In genomic region chr4:111720662-111721003, GRCm38 (mm10) we compare ENCODE assay signal across 8 mouse cellular contexts. TPM values are rescaled to one million over a fixed set of nuclear protein-coding genes. Genes with fewer than 3 reads are reported as not detected.
DNase-seq lines count a peak whose midpoint lies in the region; ATAC-seq and TF ChIP-seq lines count a peak whose summit lies in the region.

No protein-coding gene starts in this region.

- H3K4me3 ChIP-seq in kidney, postnatal 0 days (replicated peaks; ENCODE audit: low read depth, low read length), result peak overlapping the region; percentile 68
- H3K4me3 ChIP-seq in embryonic facial prominence, embryonic 14.5 days (ENCODE audit: low read depth, low read length), result peak overlapping the region; percentile 90
- H3K4me3 ChIP-seq in limb, embryonic 10.5 days, result peak overlapping the region; percentile 98
- H3K4me3 ChIP-seq in neural tube, embryonic 14.5 days (ENCODE audit: low read depth, low read length), result peak overlapping the region; percentile 73

- no peaks in the 10 kb centered on the region for H3K27me3 ChIP-seq in kidney, postnatal 0 days (ENCODE audit: insufficient read depth, low read length)
- no peaks in the 10 kb centered on the region for H3K27me3 ChIP-seq in embryonic facial prominence, embryonic 14.5 days (replicated peaks; ENCODE audit: control insufficient read depth, insufficient read depth, low read length)
- H3K27me3 ChIP-seq in limb, embryonic 10.5 days (ENCODE audit: low read depth, poor library complexity, severe bottlenecking), result no peaks in the 10 kb centered on the region
- no peaks in the 10 kb centered on the region for H3K27me3 ChIP-seq in neural tube, embryonic 14.5 days (ENCODE audit: control insufficient read depth, insufficient read depth, low read length)

- no peak for DNase-seq in kidney, postnatal 0 days (ENCODE audit: low spot score)
- DNase-seq in kidney, postnatal 25 days, result no peak
- peak; percentile 2 for DNase-seq in embryonic facial prominence, embryonic 14.5 days (ENCODE audit: low spot score)
- DNase-seq in limb, embryonic 10.5 days (ENCODE audit: low spot score), result peak; percentile 36
- no peak for DNase-seq in frontal cortex, postnatal 14 days (ENCODE audit: low spot score in 2 of 2)
- DNase-seq in urinary bladder, adult 2 months (ENCODE audit: low spot score), result no peak
- no peak for DNase-seq in urinary bladder, postnatal 4 days (ENCODE audit: low spot score in 2 of 2)

- no peaks in the 10 kb centered on the region for H3K4me1 ChIP-seq in kidney, postnatal 0 days (replicated peaks; ENCODE audit: insufficient read depth, low read length)
- peaks cover 11% of the 10 kb centered on the region for H3K4me1 ChIP-seq in embryonic facial prominence, embryonic 14.5 days (ENCODE audit: control insufficient read depth, insufficient read depth, low read length)
- H3K4me1 ChIP-seq in limb, embryonic 10.5 days, result peaks cover 16% of the 10 kb centered on the region
- no peaks in the 10 kb centered on the region for H3K4me1 ChIP-seq in neural tube, embryonic 14.5 days (ENCODE audit: control insufficient read depth, insufficient read depth, low read length)

- no peak for TF ChIP-seq CTCF in kidney, postnatal 0 days (IDR thresholded peaks at IDR 0.05; ENCODE audit: low read depth)

- H3K9me3 ChIP-seq in kidney, postnatal 0 days (replicated peaks; ENCODE audit: low read length), result no peaks in the 10 kb centered on the region
- no peaks in the 10 kb centered on the region for H3K9me3 ChIP-seq in embryonic facial prominence, embryonic 14.5 days (ENCODE audit: control insufficient read depth, low read length)
- no peaks in the 10 kb centered on the region for H3K9me3 ChIP-seq in limb, embryonic 10.5 days (replicated peaks)
- no peaks in the 10 kb centered on the region for H3K9me3 ChIP-seq in neural tube, embryonic 14.5 days (ENCODE audit: control insufficient read depth, low read length)

- H3K9ac ChIP-seq in kidney, postnatal 0 days (ENCODE audit: low read depth, low read length), result peak overlapping the region; percentile 67
- H3K9ac ChIP-seq in embryonic facial prominence, embryonic 14.5 days (ENCODE audit: low read depth, low read length), result peak overlapping the region; percentile 82
- no peak overlapping the region for H3K9ac ChIP-seq in neural tube, embryonic 14.5 days (replicated peaks; ENCODE audit: low read depth, low read length)

- 7% methylated on average over 2 of the region's 2 CpGs for WGBS in kidney, postnatal 0 days
- WGBS in embryonic facial prominence, embryonic 14.5 days, result 8% methylated on average over 2 of the region's 2 CpGs
- WGBS in limb, embryonic 10.5 days, result 17% methylated on average over 2 of the region's 2 CpGs
- WGBS in neural tube, embryonic 14.5 days, result 23% methylated on average over 2 of the region's 2 CpGs

- H3K27ac ChIP-seq in kidney, postnatal 0 days, result peak overlapping the region; percentile 91
- H3K27ac ChIP-seq in embryonic facial prominence, embryonic 14.5 days (replicated peaks; ENCODE audit: low read depth, low read length), result peak overlapping the region; percentile 81
- H3K27ac ChIP-seq in limb, embryonic 10.5 days, result peak overlapping the region; percentile 92
- peak overlapping the region; percentile 39; the same call in 1 of the 2 replicates for H3K27ac ChIP-seq in neural tube, embryonic 14.5 days (ENCODE audit: low read depth, low read length)

- no peak for ATAC-seq in kidney, postnatal 0 days (replicated peaks; ENCODE audit: low FRiP score, low read depth)
- no peak for ATAC-seq in embryonic facial prominence, embryonic 14.5 days (ENCODE audit: low read depth)
- no peak for ATAC-seq in neural tube, embryonic 14.5 days (ENCODE audit: low read depth)

- no peaks in the 10 kb centered on the region for H3K36me3 ChIP-seq in kidney, postnatal 0 days (ENCODE audit: insufficient read depth, low read length)
- H3K36me3 ChIP-seq in embryonic facial prominence, embryonic 14.5 days (ENCODE audit: control insufficient read depth, insufficient read depth, low read length), result no peaks in the 10 kb centered on the region
- H3K36me3 ChIP-seq in limb, embryonic 10.5 days, result no peaks in the 10 kb centered on the region
- H3K36me3 ChIP-seq in neural tube, embryonic 14.5 days (ENCODE audit: control insufficient read depth, insufficient read depth, low read length), result no peaks in the 10 kb centered on the region

- H3K4me2 ChIP-seq in kidney, postnatal 0 days (ENCODE audit: low read length), result peak overlapping the region; percentile 80
- H3K4me2 ChIP-seq in embryonic facial prominence, embryonic 14.5 days (ENCODE audit: low read depth, low read length), result peak overlapping the region; percentile 72
- peak overlapping the region; percentile 77 for H3K4me2 ChIP-seq in neural tube, embryonic 14.5 days (ENCODE audit: low read depth, low read length)

RNA-seq across cellular contexts. Expression of gene Spata6, which starts 0.8 kb away (rescaled TPM):
- 33.2 and 38.5 TPM in 2 replicates for polyA plus RNA-seq in kidney, postnatal 0 days (2015; fragmentation: Nextera tagmentation; extraction: Ambion mirVana)
- 25.3 and 26.2 TPM in 2 replicates for polyA plus RNA-seq in embryonic facial prominence, embryonic 14.5 days (2014; fragmentation: Nextera tagmentation; extraction: Ambion mirVana)
- 28.9 and 36.7 TPM in 2 replicates for polyA plus RNA-seq in limb, embryonic 10.5 days (2016; fragmentation: Nextera tagmentation; extraction: Ambion mirVana)
- 11.8 and 16.9 TPM in 2 replicates for polyA plus RNA-seq in neural tube, embryonic 14.5 days (2014; fragmentation: Nextera tagmentation; extraction: Ambion mirVana)
- polyA plus RNA-seq in urinary bladder, adult 2 months (2012; rRNA removed), result 27.9 and 28.2 TPM in 2 replicates

Comparison
In these comparisons a context has a peak if more than half of its experiments do, and no peak if none do; other contexts are left out.
1. DNase-seq: peak in embryonic facial prominence, embryonic 14.5 days (single experiment) and limb, embryonic 10.5 days (single experiment); none in kidney, postnatal 0 days (single experiment), kidney, postnatal 25 days (0 of 2), frontal cortex, postnatal 14 days (0 of 2), urinary bladder, adult 2 months (single experiment) and urinary bladder, postnatal 4 days (0 of 2).
2. H3K27ac ChIP-seq: peak in every context shown above with its lines; median percentile 92 in limb, embryonic 10.5 days; 91 in kidney, postnatal 0 days; 81 in embryonic facial prominence, embryonic 14.5 days; 39 in neural tube, embryonic 14.5 days.
3. Peak in every context shown above with its lines, with median percentiles within 50 percentile points of each other: H3K4me2 ChIP-seq and H3K4me3 ChIP-seq.